14 mouse cellular contexts compared by ENCODE assay signal in the genomic region with DNA sequence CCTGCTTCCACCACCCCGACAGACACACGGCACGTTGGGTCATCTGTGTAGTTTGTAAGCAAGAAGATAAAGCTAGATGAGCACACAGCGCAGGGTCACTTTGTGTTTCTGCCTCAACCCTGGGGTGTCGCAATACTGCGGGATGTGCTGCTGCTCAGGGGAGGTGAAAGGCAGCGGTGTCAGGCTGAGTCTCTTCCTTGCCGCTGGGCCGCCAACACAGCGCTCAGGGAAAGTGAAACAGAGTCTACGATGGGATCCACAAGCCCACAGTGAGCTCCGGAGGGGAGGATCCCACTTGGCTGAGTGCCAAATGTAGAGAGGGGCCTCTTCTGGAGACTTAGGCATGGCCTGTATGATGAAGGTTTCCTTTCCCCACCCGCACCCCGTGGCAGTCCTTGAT. TPM values are rescaled to one million over a fixed set of nuclear protein-coding genes. Genes with fewer than 3 reads are reported as not detected.
A peak's percentile ranks its signal among the peaks of the same experiment; 100 is the strongest.
DNase-seq lines count a peak whose midpoint lies in the region; ATAC-seq lines count a peak whose summit lies in the region.
"Had no signal": no experiment of that assay in that cellular context is flagged by ENCODE, and none has a peak within 500 bp of the region (broad histone marks: within the 10 kb centered on the region; RNA-seq: fewer than 3 reads in every experiment).

No protein-coding gene starts in this region.

- no peaks in the 10 kb centered on the region for H3K9me3 ChIP-seq in heart, embryonic 13.5 days
- H3K9me3 ChIP-seq in embryonic facial prominence, embryonic 10.5 days: no peaks in the 10 kb centered on the region
- H3K9me3 ChIP-seq in stomach, embryonic 16.5 days (replicated peaks; ENCODE audit: control insufficient read depth, low read length): no peaks in the 10 kb centered on the region
- H3K9me3 ChIP-seq: embryonic facial prominence, embryonic 12.5 days; hindbrain, embryonic 15.5 days; lung, embryonic 15.5 days had no signal

- H3K27ac ChIP-seq in heart, embryonic 13.5 days (replicated peaks): no peak overlapping the region
- no peak overlapping the region for H3K27ac ChIP-seq in embryonic facial prominence, embryonic 10.5 days (replicated peaks)
- no peak overlapping the region for H3K27ac ChIP-seq in stomach, embryonic 16.5 days (ENCODE audit: low read length)
- H3K27ac ChIP-seq: embryonic facial prominence, embryonic 12.5 days; hindbrain, embryonic 15.5 days; kidney, postnatal 0 days; lung, embryonic 15.5 days had no signal

- H3K36me3 ChIP-seq in heart, embryonic 13.5 days: peaks cover 75% of the 10 kb centered on the region
- peaks cover 75% of the 10 kb centered on the region for H3K36me3 ChIP-seq in embryonic facial prominence, embryonic 10.5 days (replicated peaks)
- peaks cover 11% of the 10 kb centered on the region for H3K36me3 ChIP-seq in stomach, embryonic 16.5 days (ENCODE audit: control insufficient read depth, insufficient read depth, low read length)

- no peak overlapping the region for H3K4me2 ChIP-seq in heart, embryonic 13.5 days
- H3K4me2 ChIP-seq in stomach, embryonic 16.5 days (ENCODE audit: low read depth, low read length): no peak overlapping the region
- H3K4me2 ChIP-seq: embryonic facial prominence, embryonic 12.5 days; heart, embryonic 11.5 days; hindbrain, embryonic 15.5 days; lung, embryonic 15.5 days had no signal

- WGBS in heart, embryonic 13.5 days: 71% methylated on average over 14 of the region's 14 CpGs
- 88% methylated on average over 14 of the region's 14 CpGs for WGBS in embryonic facial prominence, embryonic 10.5 days
- WGBS in stomach, embryonic 16.5 days: 70% methylated on average over 14 of the region's 14 CpGs

- no peak for ATAC-seq in heart, embryonic 13.5 days (ENCODE audit: extremely low read depth, insufficient number of reproducible peaks, low FRiP score, low TSS enrichment)
- no peak for ATAC-seq in stomach, embryonic 16.5 days (ENCODE audit: insufficient read depth, low FRiP score)
- no peak for ATAC-seq in megakaryocyte-erythroid progenitor cell, adult 5-6 weeks (replicated peaks; ENCODE audit: low FRiP score, low TSS enrichment, poor library complexity, severe bottlenecking)

- H3K27me3 ChIP-seq in heart, embryonic 13.5 days (replicated peaks): no peaks in the 10 kb centered on the region
- no peaks in the 10 kb centered on the region for H3K27me3 ChIP-seq in embryonic facial prominence, embryonic 10.5 days (replicated peaks; ENCODE audit: low read depth, poor library complexity, severe bottlenecking)
- H3K27me3 ChIP-seq in stomach, embryonic 16.5 days (ENCODE audit: control insufficient read depth, insufficient read depth, low read length): no peaks in the 10 kb centered on the region
- H3K27me3 ChIP-seq: embryonic facial prominence, embryonic 12.5 days; hindbrain, embryonic 15.5 days; lung, embryonic 15.5 days had no signal

- peak overlapping the region; percentile 33; the same call in 1 of the 2 replicates for H3K9ac ChIP-seq in heart, embryonic 13.5 days
- H3K9ac ChIP-seq in stomach, embryonic 16.5 days (ENCODE audit: low read length): peak overlapping the region; percentile 5; the same call in 1 of the 2 replicates
- H3K9ac ChIP-seq: embryonic facial prominence, embryonic 12.5 days; hindbrain, embryonic 15.5 days; lung, embryonic 15.5 days had no signal

- no peak overlapping the region for H3K4me3 ChIP-seq in heart, embryonic 13.5 days
- 0 out of 2 replicates have a peak overlapping the region, but pooled peaks have one; percentile 2 for H3K4me3 ChIP-seq in embryonic facial prominence, embryonic 10.5 days
- H3K4me3 ChIP-seq in stomach, embryonic 16.5 days (replicated peaks; ENCODE audit: low read length): no peak overlapping the region
- H3K4me3 ChIP-seq: embryonic facial prominence, embryonic 12.5 days; hindbrain, embryonic 15.5 days; lung, embryonic 15.5 days had no signal

- H3K4me1 ChIP-seq in heart, embryonic 13.5 days: peaks cover 30% of the 10 kb centered on the region
- peaks cover 19% of the 10 kb centered on the region for H3K4me1 ChIP-seq in embryonic facial prominence, embryonic 10.5 days
- H3K4me1 ChIP-seq in stomach, embryonic 16.5 days (ENCODE audit: control insufficient read depth, insufficient read depth, low read length): peaks cover 16% of the 10 kb centered on the region

- DNase-seq in heart, adult 18-20 months: no peak
- DNase-seq in spleen, postnatal 4 days (ENCODE audit: low spot score in 2 of 2): peak; percentile 21 to 70
- DNase-seq in spleen, postnatal 14 days (ENCODE audit: low spot score in 2 of 2): no peak
- DNase-seq in embryonic facial prominence, embryonic 10.5 days (ENCODE audit: low spot score): peak; percentile 8
- DNase-seq in right cerebral cortex, postnatal 4 days: no peak
- DNase-seq: layer of hippocampus, postnatal 36 days had no signal

RNA-seq across cellular contexts. Expression of a gene that starts 4.3 kb away (rescaled TPM):
- polyA plus RNA-seq in heart, embryonic 13.5 days (2015; fragmentation: Nextera tagmentation; extraction: Ambion mirVana): 18.0 and 18.8 TPM in 2 replicates
- 1 to 10 TPM; 7.5 to 8.6 TPM for total RNA-seq in heart, adult 18-20 months (2021)
- 28.7 and 32.0 TPM in 2 replicates for polyA plus RNA-seq in embryonic facial prominence, embryonic 10.5 days (2016; fragmentation: Nextera tagmentation; extraction: Ambion mirVana)
- polyA plus RNA-seq in stomach, embryonic 16.5 days (2015; fragmentation: Nextera tagmentation; extraction: Ambion mirVana): 21.6 and 24.3 TPM in 2 replicates
- 11.2 and 18.7 TPM in 2 replicates for total RNA-seq in megakaryocyte-erythroid progenitor cell, adult 5-6 weeks (2014; fragmentation: Nextera tagmentation)
- total RNA-seq in megakaryocyte-erythroid progenitor cell, adult 5-6 weeks (2017): 17.1 and 25.5 TPM in 2 replicates

RNA-seq across cellular contexts. Expression of a gene that starts 7.1 kb away (rescaled TPM):
- 7.9 and 8.7 TPM in 2 replicates for polyA plus RNA-seq in heart, embryonic 13.5 days (2015; fragmentation: Nextera tagmentation; extraction: Ambion mirVana)
- total RNA-seq in heart, adult 18-20 months (2021): 1 to 10 TPM; 1.1 to 1.9 TPM
- 32.8 and 39.1 TPM in 2 replicates for polyA plus RNA-seq in embryonic facial prominence, embryonic 10.5 days (2016; fragmentation: Nextera tagmentation; extraction: Ambion mirVana)
- polyA plus RNA-seq in stomach, embryonic 16.5 days (2015; fragmentation: Nextera tagmentation; extraction: Ambion mirVana): 8.1 and 8.6 TPM in 2 replicates
- total RNA-seq in megakaryocyte-erythroid progenitor cell, adult 5-6 weeks (2014; fragmentation: Nextera tagmentation): not detected in 2 replicates
- total RNA-seq in megakaryocyte-erythroid progenitor cell, adult 5-6 weeks (2017): not detected in 2 replicates

RNA-seq across cellular contexts. Expression of a gene that starts 10.7 kb away (rescaled TPM):
- 0.34 and 1.3 TPM in 2 replicates for polyA plus RNA-seq in heart, embryonic 13.5 days (2015; fragmentation: Nextera tagmentation; extraction: Ambion mirVana)
- 1 to 10 TPM in 1 of 2 experiments, under 1 TPM in 1; 0.69 to 1.1 TPM for total RNA-seq in heart, adult 18-20 months (2021)
- 0.98 and 1.4 TPM in 2 replicates for polyA plus RNA-seq in embryonic facial prominence, embryonic 10.5 days (2016; fragmentation: Nextera tagmentation; extraction: Ambion mirVana)
- 4.0 and 4.7 TPM in 2 replicates for polyA plus RNA-seq in stomach, embryonic 16.5 days (2015; fragmentation: Nextera tagmentation; extraction: Ambion mirVana)
- total RNA-seq in megakaryocyte-erythroid progenitor cell, adult 5-6 weeks (2014; fragmentation: Nextera tagmentation): 0.42 TPM in 1 of 2 replicates, not detected in the other
- total RNA-seq in megakaryocyte-erythroid progenitor cell, adult 5-6 weeks (2017): 0.47 TPM in 1 of 2 replicates, not detected in the other

RNA-seq across cellular contexts. Expression of a gene that starts 13.9 kb away (rescaled TPM):
- 3.6 and 4.3 TPM in 2 replicates for polyA plus RNA-seq in heart, embryonic 13.5 days (2015; fragmentation: Nextera tagmentation; extraction: Ambion mirVana)
- 1 to 10 TPM; 2.4 TPM for total RNA-seq in heart, adult 18-20 months (2021)
- 4.1 and 4.7 TPM in 2 replicates for polyA plus RNA-seq in embryonic facial prominence, embryonic 10.5 days (2016; fragmentation: Nextera tagmentation; extraction: Ambion mirVana)
- polyA plus RNA-seq in stomach, embryonic 16.5 days (2015; fragmentation: Nextera tagmentation; extraction: Ambion mirVana): 6.0 and 6.2 TPM in 2 replicates
- 2.0 and 4.8 TPM in 2 replicates for total RNA-seq in megakaryocyte-erythroid progenitor cell, adult 5-6 weeks (2014; fragmentation: Nextera tagmentation)
- total RNA-seq in megakaryocyte-erythroid progenitor cell, adult 5-6 weeks (2017): 1.2 and 10.3 TPM in 2 replicates

RNA-seq across cellular contexts. Expression of a gene that starts 23.1 kb away (rescaled TPM):
- 4.5 and 5.0 TPM in 2 replicates for polyA plus RNA-seq in heart, embryonic 13.5 days (2015; fragmentation: Nextera tagmentation; extraction: Ambion mirVana)
- total RNA-seq in heart, adult 18-20 months (2021): not detected
- polyA plus RNA-seq in embryonic facial prominence, embryonic 10.5 days (2016; fragmentation: Nextera tagmentation; extraction: Ambion mirVana): 63.3 and 69.4 TPM in 2 replicates
- 9.9 and 13.9 TPM in 2 replicates for polyA plus RNA-seq in stomach, embryonic 16.5 days (2015; fragmentation: Nextera tagmentation; extraction: Ambion mirVana)
- not detected in 2 replicates for total RNA-seq in megakaryocyte-erythroid progenitor cell, adult 5-6 weeks (2014; fragmentation: Nextera tagmentation)
- total RNA-seq in megakaryocyte-erythroid progenitor cell, adult 5-6 weeks (2017): not detected in 2 replicates

Comparison
In these comparisons a context has a peak if more than half of its experiments do, and no peak if none do; other contexts are left out.
1. DNase-seq: peak in spleen, postnatal 4 days (2 of 2) and embryonic facial prominence, embryonic 10.5 days (single experiment); none in heart, adult 18-20 months (0 of 2), spleen, postnatal 14 days (0 of 2) and right cerebral cortex, postnatal 4 days (single experiment).